Mouse (Mus musculus): ENCODE data around the gene Apbb2. TPM values are rescaled to one million over a fixed set of nuclear protein-coding genes. Genes with fewer than 3 reads are reported as not detected.

Gene Apbb2
- polyA plus RNA-seq, 1 experiment from 2014 or later: 5.6 TPM

DNA sequence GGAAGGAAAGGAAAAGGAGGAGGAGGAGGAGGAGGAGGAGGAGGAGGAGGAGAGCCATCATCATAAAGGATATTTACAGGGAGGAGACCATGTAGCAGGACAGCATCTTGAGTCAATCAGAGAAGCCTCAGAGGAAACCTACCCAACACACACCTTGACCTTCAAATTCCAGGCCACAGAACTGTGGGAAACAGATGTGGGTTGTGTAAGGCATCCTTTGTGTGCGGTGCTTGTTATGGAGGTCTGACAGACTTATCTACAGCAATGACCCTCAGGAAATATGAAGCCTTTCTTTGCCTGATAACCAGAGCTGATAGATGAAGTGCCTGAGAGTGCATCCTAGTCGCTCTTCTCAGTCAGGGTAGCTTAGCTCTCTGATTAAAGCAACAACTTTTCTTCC is 189.5 kb downstream of the Apbb2 start:
- Histone ChIP-seq H3K4me3 (ENCODE audit: low read depth, low read length) (no peak overlapping the region), H3K4me2 (ENCODE audit: low read depth, low read length) (no peak overlapping the region), H3K27ac (ENCODE audit: low read depth) (no peak overlapping the region), H3K9me3 (ENCODE audit: low read length) (no peaks in the 10 kb centered on the region), H3K27me3 (ENCODE audit: insufficient read depth, low read length) (no peaks in the 10 kb centered on the region), H3K4me1 (ENCODE audit: insufficient read depth) (no peaks in the 10 kb centered on the region), H3K36me3 (replicated peaks; ENCODE audit: insufficient read depth, low read length) (no peaks in the 10 kb centered on the region), H3K9ac (replicated peaks) (no peak overlapping the region)
- TF ChIP-seq EP300 (IDR thresholded peaks at IDR 0.05; ENCODE audit: low read depth) (no peak), CTCF (IDR thresholded peaks at IDR 0.05; ENCODE audit: low read depth) (no peak)
- ATAC-seq (no peak), DNase-seq (no peak)
- WGBS (ENCODE audit: insufficient replicate concordance): 59% methylated on average over 2 of the region's 2 CpGs

GRCm38 (mm10) chr5:66428071-66428470 is 190.5 kb downstream of the Apbb2 start:
- Histone ChIP-seq H3K4me2 (ENCODE audit: low read depth, low read length) (no peak overlapping the region), H3K9me3 (ENCODE audit: low read length) (no peaks in the 10 kb centered on the region), H3K27me3 (ENCODE audit: insufficient read depth, low read length) (no peaks in the 10 kb centered on the region), H3K4me1 (ENCODE audit: insufficient read depth) (no peaks in the 10 kb centered on the region), H3K4me3 (ENCODE audit: low read depth, low read length) (no peak overlapping the region), H3K9ac (replicated peaks) (no peak overlapping the region), H3K36me3 (replicated peaks; ENCODE audit: insufficient read depth, low read length) (no peaks in the 10 kb centered on the region), H3K27ac (ENCODE audit: low read depth) (no peak overlapping the region)
- ATAC-seq (no peak), DNase-seq (no peak)
- TF ChIP-seq EP300 (IDR thresholded peaks at IDR 0.05; ENCODE audit: low read depth) (no peak), CTCF (IDR thresholded peaks at IDR 0.05; ENCODE audit: low read depth) (no peak)

GRCm38 (mm10) chr5:66423909-66424308 is 194.7 kb downstream of the Apbb2 start:
- Histone ChIP-seq H3K4me1 (ENCODE audit: insufficient read depth) (no peaks in the 10 kb centered on the region), H3K9ac (replicated peaks) (no peak overlapping the region), H3K9me3 (ENCODE audit: low read length) (no peaks in the 10 kb centered on the region), H3K4me2 (ENCODE audit: low read depth, low read length) (no peak overlapping the region), H3K36me3 (replicated peaks; ENCODE audit: insufficient read depth, low read length) (no peaks in the 10 kb centered on the region), H3K27ac (ENCODE audit: low read depth) (no peak overlapping the region), H3K27me3 (ENCODE audit: insufficient read depth, low read length) (no peaks in the 10 kb centered on the region), H3K4me3 (ENCODE audit: low read depth, low read length) (no peak overlapping the region)
- ATAC-seq (no peak), DNase-seq (no peak)
- WGBS (ENCODE audit: insufficient replicate concordance): 53% methylated on average over 4 of the region's 4 CpGs
- TF ChIP-seq EP300 (IDR thresholded peaks at IDR 0.05; ENCODE audit: low read depth) (no peak), CTCF (IDR thresholded peaks at IDR 0.05; ENCODE audit: low read depth) (peak; percentile 69)

- no peak for ATAC-seq
- Histone ChIP-seq H3K4me1 (ENCODE audit: insufficient read depth) (no peaks in the 10 kb centered on the region), H3K27me3 (ENCODE audit: insufficient read depth, low read length) (no peaks in the 10 kb centered on the region), H3K36me3 (replicated peaks; ENCODE audit: insufficient read depth, low read length) (no peaks in the 10 kb centered on the region), H3K9me3 (ENCODE audit: low read length) (no peaks in the 10 kb centered on the region), H3K4me2 (ENCODE audit: low read depth, low read length) (no peak overlapping the region), H3K27ac (ENCODE audit: low read depth) (no peak overlapping the region), H3K4me3 (ENCODE audit: low read depth, low read length) (no peak overlapping the region), H3K9ac (replicated peaks) (no peak overlapping the region)
- TF ChIP-seq EP300 (IDR thresholded peaks at IDR 0.05; ENCODE audit: low read depth) (no peak), CTCF (IDR thresholded peaks at IDR 0.05; ENCODE audit: low read depth) (no peak)
- no peak for DNase-seq
- 79% methylated on average over 4 of the region's 4 CpGs for WGBS (ENCODE audit: insufficient replicate concordance)
Measured at GRCm38 (mm10) chr5:66423466-66423865, 195.1 kb downstream of the Apbb2 start.

DNA sequence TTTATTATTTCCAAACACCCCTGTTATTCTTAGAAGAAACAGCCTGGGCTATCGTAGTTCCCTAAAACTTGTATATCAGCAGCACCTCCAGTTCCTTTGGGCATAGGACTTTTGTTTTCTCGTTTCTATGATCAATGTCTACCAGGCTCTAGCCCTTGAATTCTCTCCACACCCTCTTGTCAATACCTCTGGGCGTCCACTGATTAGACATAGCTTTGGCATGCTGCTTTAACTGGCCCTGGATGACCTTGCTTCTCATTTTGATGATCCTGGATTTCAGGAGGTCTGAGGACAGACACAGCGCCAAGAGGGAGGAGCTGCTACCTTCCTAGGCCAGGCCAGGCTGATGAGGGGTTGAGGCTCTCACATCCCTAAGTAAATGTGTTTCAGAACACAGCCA is 196.6 kb downstream of the Apbb2 start:
- no peak overlapping the region for H3K4me2 ChIP-seq (ENCODE audit: low read depth, low read length)
- DNase-seq (no peak), ATAC-seq (peak; percentile 40; the same call in 1 of the 2 replicates)
- 56% methylated on average over 4 of the region's 4 CpGs for WGBS (ENCODE audit: insufficient replicate concordance)
- H3K9me3 ChIP-seq (ENCODE audit: low read length): no peaks in the 10 kb centered on the region
- no peak overlapping the region for H3K9ac ChIP-seq (replicated peaks)
- H3K36me3 ChIP-seq (replicated peaks; ENCODE audit: insufficient read depth, low read length): no peaks in the 10 kb centered on the region
- H3K27ac ChIP-seq (ENCODE audit: low read depth): no peak overlapping the region
- H3K27me3 ChIP-seq (ENCODE audit: insufficient read depth, low read length): no peaks in the 10 kb centered on the region
- no peak overlapping the region for H3K4me3 ChIP-seq (ENCODE audit: low read depth, low read length)
- TF ChIP-seq EP300 (IDR thresholded peaks at IDR 0.05; ENCODE audit: low read depth): no peak
- no peak for TF ChIP-seq CTCF (IDR thresholded peaks at IDR 0.05; ENCODE audit: low read depth)
- no peaks in the 10 kb centered on the region for H3K4me1 ChIP-seq (ENCODE audit: insufficient read depth)

DNA sequence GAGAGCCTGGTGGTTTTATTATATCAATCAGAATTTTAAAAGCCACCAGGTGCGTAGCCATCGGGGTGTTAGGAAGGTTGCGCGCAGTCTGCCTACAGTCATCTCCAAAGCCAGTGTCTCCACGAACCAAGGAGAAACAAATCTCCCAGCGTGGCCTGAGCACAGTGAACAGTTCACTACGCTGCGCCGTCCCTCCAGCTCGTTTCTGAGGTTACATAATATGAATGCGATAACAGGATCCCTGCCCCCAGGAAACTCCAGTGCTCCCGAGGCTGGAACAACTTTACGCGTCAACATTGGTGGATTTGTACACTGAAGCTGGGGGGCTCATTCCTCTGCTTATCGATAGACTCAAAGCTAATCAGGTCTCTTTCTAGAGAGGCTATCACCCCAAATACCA is 197.4 kb downstream of the Apbb2 start:
- no peak overlapping the region for H3K9ac ChIP-seq (replicated peaks)
- no peaks in the 10 kb centered on the region for H3K36me3 ChIP-seq (replicated peaks; ENCODE audit: insufficient read depth, low read length)
- peak overlapping the region; percentile 50 for H3K4me2 ChIP-seq (ENCODE audit: low read depth, low read length)
- H3K27me3 ChIP-seq (ENCODE audit: insufficient read depth, low read length): no peaks in the 10 kb centered on the region
- ATAC-seq: peak; percentile 72
- no peak overlapping the region for H3K4me3 ChIP-seq (ENCODE audit: low read depth, low read length)
- no peaks in the 10 kb centered on the region for H3K4me1 ChIP-seq (ENCODE audit: insufficient read depth)
- WGBS (ENCODE audit: insufficient replicate concordance): 73% methylated on average over 15 of the region's 15 CpGs
- DNase-seq: peak; percentile 26
- no peak overlapping the region for H3K27ac ChIP-seq (ENCODE audit: low read depth)
- no peak for TF ChIP-seq CTCF (IDR thresholded peaks at IDR 0.05; ENCODE audit: low read depth)
- no peak for TF ChIP-seq EP300 (IDR thresholded peaks at IDR 0.05; ENCODE audit: low read depth)
- no peaks in the 10 kb centered on the region for H3K9me3 ChIP-seq (ENCODE audit: low read length)

DNA sequence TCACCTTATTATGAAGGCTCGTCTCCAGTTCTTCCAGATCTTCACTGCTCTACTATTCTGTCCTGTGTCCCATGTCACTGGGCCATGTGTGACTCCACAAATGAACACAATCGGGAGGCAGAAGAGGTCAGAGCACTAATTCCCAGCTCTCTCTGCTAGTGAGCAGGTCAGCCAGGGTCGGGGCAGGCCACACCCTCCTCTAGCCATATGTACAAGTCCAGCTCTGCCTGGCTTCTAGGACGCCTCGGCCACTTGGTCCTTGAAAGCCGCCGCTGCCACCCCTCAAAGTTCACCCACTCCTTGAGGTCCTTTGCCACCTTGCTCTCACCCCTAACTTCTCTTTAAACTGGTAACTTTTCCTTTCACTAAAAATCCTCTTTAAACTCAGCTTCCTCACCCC is 198.6 kb downstream of the Apbb2 start:
- no peak overlapping the region for H3K9ac ChIP-seq (replicated peaks)
- no peaks in the 10 kb centered on the region for H3K4me1 ChIP-seq (ENCODE audit: insufficient read depth)
- no peak overlapping the region for H3K4me2 ChIP-seq (ENCODE audit: low read depth, low read length)
- 73% methylated on average over 7 of the region's 7 CpGs for WGBS (ENCODE audit: insufficient replicate concordance)
- H3K9me3 ChIP-seq (ENCODE audit: low read length): no peaks in the 10 kb centered on the region
- no peaks in the 10 kb centered on the region for H3K27me3 ChIP-seq (ENCODE audit: insufficient read depth, low read length)
- TF ChIP-seq CTCF (IDR thresholded peaks at IDR 0.05; ENCODE audit: low read depth): no peak
- TF ChIP-seq EP300 (IDR thresholded peaks at IDR 0.05; ENCODE audit: low read depth): no peak
- ATAC-seq (no peak), DNase-seq (no peak)
- no peak overlapping the region for H3K4me3 ChIP-seq (ENCODE audit: low read depth, low read length)
- no peaks in the 10 kb centered on the region for H3K36me3 ChIP-seq (replicated peaks; ENCODE audit: insufficient read depth, low read length)
- no peak overlapping the region for H3K27ac ChIP-seq (ENCODE audit: low read depth)

All from liver, postnatal 0 days (tissue).